Mouse (Mus musculus): ENCODE results near the gene Alox5ap.

GRCm38 (mm10) chr5:149264878-149265279 is 312 bp downstream of the Alox5ap start:
- no peak for TF ChIP-seq CTCF (IDR thresholded peaks at IDR 0.05; ENCODE audit: extremely low read depth, insufficient read depth, insufficient read length, insufficient replicate concordance)
- TF ChIP-seq POLR2A (IDR thresholded peaks at IDR 0.05; ENCODE audit: low read depth, low read length), result no peak

Measured in spleen, adult 2 months (tissue).